Mouse (Mus musculus) liver, embryonic 15.5 days (tissue): ENCODE results near the gene Sfr1. TPM values are rescaled to one million over a fixed set of nuclear protein-coding genes. Genes with fewer than 3 reads are reported as not detected.

Source experiments
- ATAC-seq: fragments of 200-750 bp; cut with Nextera tagmentation; 2 replicates; pipeline ENCODE4 v1.8.0; 2017; ENCODE audit warnings: moderate number of reproducible peaks, mild to moderate bottlenecking, moderate library complexity; ENCODE audit not compliant: insufficient read depth
- H3K27ac ChIP-seq: fragments of 300-500 bp; sonication (generic); replicated peaks from 2 replicates; pipeline ENCODE4 v1.5.1; 2015; ENCODE audit warnings: mild to moderate bottlenecking, inconsistent platforms
- H3K27me3 ChIP-seq: fragments of 300-500 bp; sonication (generic); 2 replicates; pipeline ENCODE4 v1.6.1; 2015; ENCODE audit warnings: mild to moderate bottlenecking, inconsistent platforms
- H3K36me3 ChIP-seq: fragments of 300-500 bp; sonication (generic); replicated peaks from 2 replicates; pipeline ENCODE4 v1.6.1; 2015; ENCODE audit warnings: moderate library complexity, mild to moderate bottlenecking, inconsistent platforms
- H3K4me1 ChIP-seq: fragments of 300-500 bp; sonication (generic); replicated peaks from 2 replicates; pipeline ENCODE4 v1.6.1; 2015; ENCODE audit warnings: inconsistent platforms
- H3K4me2 ChIP-seq: fragments of 300-500 bp; sonication (generic); 2 replicates; pipeline ENCODE4 v1.6.1; 2015; ENCODE audit warnings: moderate library complexity, mild to moderate bottlenecking, inconsistent platforms
- H3K4me3 ChIP-seq: fragments of 300-500 bp; sonication (generic); replicated peaks from 2 replicates; pipeline ENCODE4 v1.5.1; 2015; ENCODE audit warnings: mild to moderate bottlenecking, inconsistent platforms
- H3K9ac ChIP-seq: fragments of 300-500 bp; sonication (generic); 2 replicates; pipeline ENCODE4 v1.6.1; 2015; ENCODE audit warnings: moderate library complexity, mild to moderate bottlenecking, inconsistent platforms
- H3K9me3 ChIP-seq: fragments of 300-500 bp; sonication (generic); replicated peaks from 2 replicates; pipeline ENCODE4 v1.6.1; 2016; ENCODE audit warnings: inconsistent platforms
- WGBS: fragments of 180-500 bp; shearing (Covaris S2); methylation state at CpG from one replicate; pipeline ENCODE4 v1.1.7; 2015; ENCODE audit warnings: mixed read lengths; ENCODE audit not compliant: insufficient replicate concordance; 5-methylcytosine and 5-hydroxymethylcytosine counted together
- polyA plus RNA-seq: library from polyadenylated mRNA; unstranded; fragments of >200 nt; fragmentation: Nextera tagmentation; extraction: Ambion mirVana; gene quantifications from 2 replicates; pipeline ENCODE4 v1.2.1, GENCODE M21; 2015

The Sfr1 gene
- polyA plus RNA-seq, 1 experiment from 2014 or later: 60.6 TPM

DNA sequence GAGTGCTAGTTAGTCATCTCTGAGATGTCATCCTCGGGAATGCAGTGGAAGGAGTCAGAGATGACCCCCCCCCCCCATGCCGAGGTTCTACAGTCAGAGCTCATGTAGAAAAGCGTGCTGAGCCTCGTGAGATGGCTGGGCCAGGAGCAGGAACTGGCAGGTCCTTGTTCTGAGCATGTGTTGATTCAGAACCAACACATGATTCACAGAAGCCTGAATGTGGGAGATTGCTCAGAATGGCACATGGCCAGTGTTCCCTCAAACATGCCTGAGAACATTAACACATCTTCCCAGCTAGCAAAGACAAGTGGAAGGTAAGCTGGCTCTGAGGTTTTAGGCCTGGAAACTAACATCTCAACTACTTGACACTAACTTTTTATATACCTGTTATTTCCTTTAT lies 21.1 kb upstream of the Sfr1 start:
- no peak overlapping the region for H3K4me3 ChIP-seq
- H3K9ac ChIP-seq: no peak overlapping the region
- H3K4me2 ChIP-seq: no peak overlapping the region
- 63% methylated on average over 4 of the region's 4 CpGs for WGBS
- no peak overlapping the region for H3K27ac ChIP-seq
- H3K36me3 ChIP-seq: no peaks in the 10 kb centered on the region
- ATAC-seq: no peak
- H3K27me3 ChIP-seq: no peaks in the 10 kb centered on the region
- H3K9me3 ChIP-seq: no peaks in the 10 kb centered on the region
- H3K4me1 ChIP-seq: no peaks in the 10 kb centered on the region

DNA sequence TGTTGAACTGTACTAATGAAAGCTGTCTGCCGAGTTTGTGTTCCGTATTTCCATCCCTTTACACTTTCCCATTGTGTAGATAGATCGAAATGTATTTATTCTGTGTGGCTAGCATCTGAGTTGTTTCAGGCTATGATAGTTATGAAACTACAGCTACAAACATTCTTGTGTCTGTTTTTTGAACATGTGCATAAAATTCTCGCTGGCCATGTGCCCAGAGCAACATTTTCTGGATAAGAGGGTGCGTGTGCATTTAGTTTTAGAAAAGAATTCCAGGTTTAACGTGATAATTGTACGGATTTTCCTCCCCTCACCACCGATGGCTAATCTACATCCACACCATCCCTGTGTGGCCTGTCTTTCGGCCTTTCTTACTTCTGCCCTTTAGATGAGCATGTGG lies 18.0 kb upstream of the Sfr1 start:
- no peak for ATAC-seq
- no peaks in the 10 kb centered on the region for H3K4me1 ChIP-seq
- H3K9ac ChIP-seq: no peak overlapping the region
- H3K4me3 ChIP-seq: no peak overlapping the region
- 58% methylated on average over 9 of the region's 9 CpGs for WGBS
- H3K36me3 ChIP-seq: no peaks in the 10 kb centered on the region
- no peak overlapping the region for H3K4me2 ChIP-seq
- H3K27me3 ChIP-seq: no peaks in the 10 kb centered on the region
- no peak overlapping the region for H3K27ac ChIP-seq
- H3K9me3 ChIP-seq: no peaks in the 10 kb centered on the region

DNA sequence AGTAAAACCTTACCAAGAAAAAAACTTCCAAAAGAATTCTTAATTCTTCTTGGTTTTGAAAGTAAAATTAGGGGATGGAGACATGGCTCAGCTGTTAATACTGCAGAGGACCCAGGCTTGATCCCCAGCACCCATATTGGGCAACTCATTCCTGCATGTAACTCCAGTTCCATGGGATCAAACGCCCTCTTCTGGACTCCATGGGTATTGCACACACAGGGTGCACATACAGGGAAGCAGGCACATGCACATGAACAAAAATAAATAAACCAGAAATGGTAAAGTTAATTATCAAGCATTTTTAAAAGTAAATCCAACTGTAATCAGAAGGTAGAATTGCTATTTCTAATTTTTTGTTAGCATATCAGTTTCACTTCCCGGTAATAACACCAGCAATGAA lies 15.3 kb upstream of the Sfr1 start:
- ATAC-seq: no peak
- Histone ChIP-seq H3K27me3 (no peaks in the 10 kb centered on the region), H3K4me2 (no peak overlapping the region), H3K36me3 (no peaks in the 10 kb centered on the region), H3K9ac (no peak overlapping the region), H3K27ac (no peak overlapping the region), H3K4me1 (no peaks in the 10 kb centered on the region), H3K4me3 (no peak overlapping the region), H3K9me3 (no peaks in the 10 kb centered on the region)
- 46% methylated on average over 2 of the region's 2 CpGs for WGBS

DNA sequence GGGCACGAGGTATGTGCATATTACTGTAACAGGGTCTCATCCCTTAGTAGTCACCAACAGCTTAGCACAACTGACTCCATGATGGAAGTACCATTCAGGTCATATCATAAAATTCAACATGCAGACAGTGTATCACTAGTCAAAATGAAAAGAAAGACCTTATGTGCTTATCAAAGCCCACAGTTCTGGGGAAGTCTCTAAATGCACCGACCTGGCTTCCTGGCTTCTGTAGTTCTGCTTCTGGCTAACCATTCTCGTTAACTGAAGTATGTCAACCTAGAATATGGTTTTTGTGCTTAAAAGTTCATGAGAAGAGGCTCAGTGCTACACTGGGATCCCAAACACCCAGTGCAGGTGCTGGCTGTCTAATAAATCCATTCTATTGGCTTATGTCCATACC lies 12.3 kb upstream of the Sfr1 start:
- 38% methylated on average over 3 of the region's 3 CpGs for WGBS
- H3K9ac ChIP-seq: no peak overlapping the region
- H3K4me1 ChIP-seq: no peaks in the 10 kb centered on the region
- no peak for ATAC-seq
- H3K36me3 ChIP-seq: no peaks in the 10 kb centered on the region
- H3K4me2 ChIP-seq: no peak overlapping the region
- H3K9me3 ChIP-seq: no peaks in the 10 kb centered on the region
- H3K4me3 ChIP-seq: no peak overlapping the region
- no peaks in the 10 kb centered on the region; the same call in 1 of the 2 replicates for H3K27me3 ChIP-seq
- no peak overlapping the region for H3K27ac ChIP-seq

DNA sequence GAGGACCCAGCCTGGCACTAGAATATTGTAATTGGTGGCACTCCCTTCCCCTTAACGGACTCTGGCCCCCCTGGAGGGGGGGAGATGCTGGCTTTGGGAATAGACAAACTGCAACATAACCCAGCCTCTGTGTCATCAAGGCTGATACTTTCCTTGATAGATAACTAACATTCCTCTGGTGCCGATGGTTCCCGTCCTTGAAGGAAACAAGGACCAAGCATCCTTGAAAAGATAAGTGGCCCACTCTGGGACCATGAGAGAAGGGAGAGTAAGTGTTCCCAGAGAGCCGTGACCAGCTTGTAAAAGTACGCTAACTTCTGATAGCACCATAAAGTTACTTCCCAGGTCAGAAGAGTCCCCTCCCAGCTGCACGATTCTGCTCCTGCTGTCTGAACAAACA lies 9.0 kb upstream of the Sfr1 start:
- Histone ChIP-seq H3K27ac (no peak overlapping the region), H3K9me3 (no peaks in the 10 kb centered on the region), H3K4me3 (no peak overlapping the region), H3K9ac (no peak overlapping the region), H3K36me3 (no peaks in the 10 kb centered on the region), H3K4me2 (no peak overlapping the region), H3K27me3 (no peaks in the 10 kb centered on the region; the same call in 1 of the 2 replicates), H3K4me1 (no peaks in the 10 kb centered on the region)
- ATAC-seq: no peak
- WGBS: 52% methylated on average over 6 of the region's 6 CpGs

DNA sequence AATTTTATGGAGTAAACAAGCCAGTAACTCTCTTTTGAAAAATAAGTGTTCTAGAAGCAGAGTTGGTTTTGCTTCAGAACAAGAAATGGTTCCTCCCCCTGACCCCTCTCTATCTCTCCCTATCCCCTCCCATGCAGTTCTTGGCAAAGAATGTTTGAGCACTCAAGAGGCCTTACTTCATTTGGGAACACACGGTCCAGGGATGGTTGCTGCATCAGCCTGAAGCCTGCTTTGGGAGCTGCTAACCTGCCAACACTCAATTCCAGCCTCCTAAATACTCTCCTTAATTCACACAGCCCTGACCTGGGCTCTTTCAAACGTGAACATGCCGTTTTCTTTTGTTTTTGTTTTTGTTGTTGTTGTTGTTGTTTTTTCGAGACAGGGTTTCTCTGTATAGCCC lies 6.6 kb upstream of the Sfr1 start:
- Histone ChIP-seq H3K9ac (no peak overlapping the region), H3K4me2 (no peak overlapping the region), H3K27me3 (no peaks in the 10 kb centered on the region; the same call in 1 of the 2 replicates), H3K36me3 (no peaks in the 10 kb centered on the region), H3K4me1 (peaks cover 3% of the 10 kb centered on the region), H3K9me3 (no peaks in the 10 kb centered on the region), H3K27ac (no peak overlapping the region), H3K4me3 (no peak overlapping the region)
- WGBS: 59% methylated on average over 4 of the region's 4 CpGs
- ATAC-seq: no peak

DNA sequence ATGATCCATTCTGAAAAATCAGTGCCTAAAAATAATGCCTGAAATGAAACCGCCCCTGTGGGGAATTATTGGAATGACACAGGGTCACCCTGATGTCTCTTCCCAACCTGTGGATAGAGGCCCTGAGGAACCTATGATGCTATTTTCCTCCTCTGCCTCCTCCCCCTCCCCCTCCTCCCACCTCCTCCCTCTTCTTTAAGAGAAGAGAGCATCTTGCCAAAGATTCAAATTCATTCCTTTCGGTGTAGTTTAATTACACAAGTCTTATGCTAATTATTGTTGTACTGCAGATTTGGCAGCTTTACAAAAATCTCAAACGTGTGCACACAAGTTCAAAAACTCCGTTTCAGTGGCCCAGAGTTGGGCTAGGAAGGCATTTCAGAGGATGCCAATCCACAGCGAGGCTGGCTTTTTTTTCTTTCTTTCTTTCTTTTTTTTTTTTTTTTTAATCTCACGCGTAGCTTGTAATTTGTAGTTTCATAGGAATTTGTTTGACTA lies 5.8 kb upstream of the Sfr1 start:
- H3K4me3 ChIP-seq: no peak overlapping the region
- no peaks in the 10 kb centered on the region for H3K36me3 ChIP-seq
- H3K4me1 ChIP-seq: peaks cover 11% of the 10 kb centered on the region
- no peak for ATAC-seq
- WGBS: 60% methylated on average over 7 of the region's 7 CpGs
- no peak overlapping the region for H3K9ac ChIP-seq
- no peaks in the 10 kb centered on the region; the same call in 1 of the 2 replicates for H3K27me3 ChIP-seq
- no peak overlapping the region for H3K4me2 ChIP-seq
- no peaks in the 10 kb centered on the region for H3K9me3 ChIP-seq
- H3K27ac ChIP-seq: no peak overlapping the region

DNA sequence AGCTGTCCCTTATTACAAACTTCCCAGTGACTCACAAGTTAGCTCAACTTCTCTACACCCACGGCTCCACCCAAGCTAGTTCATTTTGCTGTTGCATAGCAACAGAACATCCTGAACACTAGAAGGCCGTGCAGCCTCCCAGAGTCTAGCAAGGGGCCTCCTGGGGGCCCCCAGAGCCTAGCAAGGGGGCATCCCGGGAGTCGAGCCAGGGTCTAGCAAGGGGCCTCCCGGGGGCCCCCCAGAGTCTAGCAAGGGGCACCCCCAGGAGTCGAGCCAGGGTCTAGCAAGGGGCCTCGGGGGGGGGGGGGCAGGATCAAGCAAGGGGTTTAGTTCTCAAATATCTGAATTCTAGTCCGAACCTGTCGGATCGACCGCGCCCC lies 801 bp upstream of the Sfr1 start:
- Histone ChIP-seq H3K4me1 (peaks cover 23% of the 10 kb centered on the region), H3K9me3 (no peaks in the 10 kb centered on the region), H3K27ac (peak overlapping the region; percentile 89), H3K4me2 (peak overlapping the region; percentile 96), H3K27me3 (no peaks in the 10 kb centered on the region), H3K36me3 (peaks cover 28% of the 10 kb centered on the region), H3K4me3 (peak overlapping the region; percentile 77), H3K9ac (peak overlapping the region; percentile 70)
- under 1% methylated on average over 12 of the region's 12 CpGs for WGBS
- ATAC-seq: peak; percentile 42

DNA sequence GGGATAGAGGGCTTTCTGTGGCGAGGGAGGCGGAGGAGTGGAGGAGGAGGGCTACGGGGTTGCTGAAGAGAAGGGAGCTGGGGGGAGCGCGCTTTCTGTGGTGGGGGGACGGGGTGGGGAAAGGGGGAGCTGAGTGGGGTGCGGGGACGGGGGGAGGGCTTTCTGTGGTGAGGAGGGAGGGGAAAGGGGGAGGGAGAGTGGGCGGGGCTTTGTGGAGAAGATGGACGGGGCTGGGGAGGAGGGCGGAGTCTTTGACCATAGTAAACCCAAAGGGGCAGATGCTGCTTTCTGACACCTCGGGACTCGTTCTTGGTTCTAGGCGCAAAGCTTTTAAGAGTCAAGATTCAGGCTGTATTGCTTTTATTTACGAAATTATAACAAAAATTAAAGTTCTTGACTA lies 449 bp downstream of the Sfr1 start:
- peak overlapping the region; percentile 77 for H3K4me3 ChIP-seq
- H3K9ac ChIP-seq: peak overlapping the region; percentile 68
- H3K27ac ChIP-seq: peak overlapping the region; percentile 89
- H3K9me3 ChIP-seq: no peaks in the 10 kb centered on the region
- 3% methylated on average over 15 of the region's 15 CpGs for WGBS
- H3K4me1 ChIP-seq: peaks cover 23% of the 10 kb centered on the region
- peak overlapping the region; percentile 76 for H3K4me2 ChIP-seq
- peaks cover 37% of the 10 kb centered on the region for H3K36me3 ChIP-seq
- H3K27me3 ChIP-seq: no peaks in the 10 kb centered on the region
- ATAC-seq: peak; percentile 51

DNA sequence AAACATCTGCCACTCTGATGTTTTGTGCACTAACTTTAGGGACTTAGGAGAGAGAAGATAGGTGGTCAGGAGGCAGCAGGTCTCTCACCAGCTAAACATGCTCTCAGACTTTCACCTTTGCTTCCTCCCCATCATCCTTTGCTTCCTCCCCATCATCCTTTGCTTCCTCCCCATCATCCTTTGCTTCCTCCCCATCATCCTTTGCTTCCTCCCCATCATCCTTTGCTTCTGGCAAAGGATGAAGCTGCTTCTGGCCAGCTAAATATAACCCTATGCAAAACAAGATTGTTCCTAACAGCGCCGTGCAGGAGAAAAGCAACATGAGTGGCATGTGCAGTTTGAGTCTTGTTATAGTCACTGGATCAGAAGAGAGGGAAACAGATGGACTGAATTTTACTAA lies 15.6 kb downstream of the Sfr1 start:
- WGBS: 75% methylated on average over 2 of the region's 2 CpGs

DNA sequence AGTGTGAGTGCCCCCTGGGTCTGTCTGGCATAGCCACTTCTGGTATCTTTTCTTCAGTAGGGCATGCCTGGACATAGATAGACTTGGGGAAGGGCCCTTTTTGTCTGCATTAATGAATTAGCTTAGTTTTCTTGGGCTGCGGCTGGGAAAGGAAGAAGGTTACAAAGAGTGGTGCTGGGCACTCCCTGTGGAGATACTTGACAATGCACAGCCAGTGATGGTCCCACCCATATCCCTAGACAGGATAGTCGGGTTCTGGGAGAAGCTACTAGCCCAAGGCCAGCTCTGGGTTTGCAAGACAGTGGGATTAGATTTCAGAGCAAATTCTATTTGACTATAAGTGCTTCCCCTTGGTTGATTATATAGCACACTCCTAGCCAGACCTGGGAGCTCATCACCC lies 17.5 kb downstream of the Sfr1 start:
- 53% methylated on average over 2 of the region's 2 CpGs for WGBS
- H3K36me3 ChIP-seq: no peaks in the 10 kb centered on the region
- no peak overlapping the region for H3K4me2 ChIP-seq
- no peaks in the 10 kb centered on the region for H3K27me3 ChIP-seq
- no peak overlapping the region for H3K4me3 ChIP-seq
- no peaks in the 10 kb centered on the region for H3K9me3 ChIP-seq
- ATAC-seq: no peak
- no peak overlapping the region for H3K9ac ChIP-seq
- H3K27ac ChIP-seq: no peak overlapping the region
- no peaks in the 10 kb centered on the region for H3K4me1 ChIP-seq

More for the DNA sequence above, 15.6 kb downstream of the Sfr1 start:
- no peaks in the 10 kb centered on the region for H3K4me1 ChIP-seq
- H3K36me3 ChIP-seq: no peaks in the 10 kb centered on the region
- no peaks in the 10 kb centered on the region for H3K27me3 ChIP-seq
- no peak overlapping the region for H3K27ac ChIP-seq
- no peaks in the 10 kb centered on the region for H3K9me3 ChIP-seq
- H3K4me2 ChIP-seq: no peak overlapping the region
- no peak overlapping the region for H3K9ac ChIP-seq
- no peak for ATAC-seq
- no peak overlapping the region for H3K4me3 ChIP-seq

DNA sequence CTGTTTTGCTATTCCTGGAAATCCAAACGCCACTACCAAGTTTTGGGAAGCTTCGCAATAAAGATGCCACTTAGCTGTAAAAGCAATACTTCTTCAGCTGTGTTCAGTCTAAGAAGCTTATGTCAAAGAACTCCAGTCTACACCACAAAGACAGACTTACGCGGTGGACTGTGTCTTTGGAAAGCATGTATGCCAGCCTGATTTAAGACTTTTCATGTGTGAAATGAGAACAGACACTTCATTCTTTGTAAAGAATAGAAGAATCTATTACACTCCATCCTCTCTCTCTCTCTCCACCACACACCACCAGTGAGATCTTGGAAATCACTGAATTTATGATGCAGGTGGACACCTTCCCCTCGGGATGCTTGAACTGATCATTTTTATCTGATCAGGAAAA lies 18.9 kb downstream of the Sfr1 start:
- H3K4me1 ChIP-seq: no peaks in the 10 kb centered on the region
- 76% methylated on average over 5 of the region's 5 CpGs for WGBS
- no peak overlapping the region for H3K9ac ChIP-seq
- H3K4me3 ChIP-seq: no peak overlapping the region
- no peaks in the 10 kb centered on the region for H3K36me3 ChIP-seq
- no peaks in the 10 kb centered on the region for H3K27me3 ChIP-seq
- ATAC-seq: no peak
- no peak overlapping the region for H3K27ac ChIP-seq
- H3K9me3 ChIP-seq: no peaks in the 10 kb centered on the region
- no peak overlapping the region for H3K4me2 ChIP-seq
